Mouse (Mus musculus): ENCODE results near the gene Pex3. TPM values are rescaled to one million over a fixed set of nuclear protein-coding genes. Genes with fewer than 3 reads are reported as not detected.

Gene Pex3
- total and polyA plus RNA-seq, 3 experiments, result 11.5 to 19.0 (median 16.6) TPM

- TF ChIP-seq CTCF (IDR thresholded peaks at IDR 0.05) (no peak), POLR2A (IDR thresholded peaks at IDR 0.05; ENCODE audit: insufficient read depth, low read depth, low read length) (no peak)
Observed at GRCm38 (mm10) chr10:13499331-13499730, 53.6 kb downstream of the Pex3 start, which contains the start of gene Fuca2. Gene Fuca2 (plus strand): TSS chr10:13499540.

GRCm38 (mm10) chr10:13496315-13496714, 56.6 kb downstream of the Pex3 start:
- Histone ChIP-seq H3K27me3 (ENCODE audit: control insufficient read depth, insufficient read depth, low read length) (no peaks in the 10 kb centered on the region), H3K4me1 (ENCODE audit: control insufficient read depth, insufficient read depth, low read length) (peaks cover 4% of the 10 kb centered on the region), H3K9ac (ENCODE audit: low read depth, low read length) (no peak overlapping the region), H3K79me2 (replicated peaks; ENCODE audit: control insufficient read depth, insufficient read depth, low read length) (no peaks in the 10 kb centered on the region), H3K27ac (peak overlapping the region; percentile 56), H3K36me3 (ENCODE audit: control insufficient read depth, insufficient read depth, low read length) (no peaks in the 10 kb centered on the region), H3K4me3 (no peak overlapping the region)
- intact Hi-C loops (cut with DNase I), result loop anchor here (5.0 kb wide), 1 partner anchor 49 kb away; no protein-coding TSS in a partner anchor
- peak; percentile 39 to 68 for DNase-seq
- 57% methylated on average over 3 of the region's 3 CpGs for WGBS
- TF ChIP-seq EP300 (IDR thresholded peaks at IDR 0.05; ENCODE audit: insufficient read depth, low read depth, low read length), result no peak
- TF ChIP-seq POLR2A (IDR thresholded peaks at IDR 0.05; ENCODE audit: insufficient read depth, low read depth, low read length), result 0 out of 2 replicates have a peak, but pooled peaks have one; percentile 10

More at GRCm38 (mm10) chr10:13499331-13499730, 53.6 kb downstream of the Pex3 start, which contains the start of gene Fuca2:
- H3K4me1 ChIP-seq (ENCODE audit: control insufficient read depth, insufficient read depth, low read length), result peaks cover 4% of the 10 kb centered on the region
- no peak within 1 kb of the TSS for H3K4me3 ChIP-seq
- peak within 1 kb of the TSS; percentile 73 for H3K27ac ChIP-seq
- DNase-seq, result peak in 1 of 2 experiments; percentile 9
- 85% methylated on average over 2 of the region's 2 CpGs for WGBS
- 0 out of 2 replicates have a peak, but pooled peaks cover 2% of the 10 kb centered on the region for H3K79me2 ChIP-seq (replicated peaks; ENCODE audit: control insufficient read depth, insufficient read depth, low read length)
- intact Hi-C loops (cut with DNase I), result loop anchor here (5.0 kb wide), 1 partner anchor 52 kb away; no protein-coding TSS in a partner anchor
- peaks cover 10% of the 10 kb centered on the region for H3K36me3 ChIP-seq (ENCODE audit: control insufficient read depth, insufficient read depth, low read length)
- no peaks in the 10 kb centered on the region for H3K27me3 ChIP-seq (ENCODE audit: control insufficient read depth, insufficient read depth, low read length)
- H3K9ac ChIP-seq (ENCODE audit: low read depth, low read length), result no peak within 1 kb of the TSS

GRCm38 (mm10) chr10:13493978-13494686, 58.8 kb downstream of the Pex3 start:
- peaks cover 4% of the 10 kb centered on the region for H3K4me1 ChIP-seq (ENCODE audit: control insufficient read depth, insufficient read depth, low read length)
- DNase-seq, result no peak
- no peak overlapping the region for H3K9ac ChIP-seq (ENCODE audit: low read depth, low read length)
- no peaks in the 10 kb centered on the region for H3K27me3 ChIP-seq (ENCODE audit: control insufficient read depth, insufficient read depth, low read length)
- H3K79me2 ChIP-seq (replicated peaks; ENCODE audit: control insufficient read depth, insufficient read depth, low read length), result no peaks in the 10 kb centered on the region
- WGBS, result 75% methylated on average over 9 of the region's 9 CpGs
- H3K36me3 ChIP-seq (ENCODE audit: control insufficient read depth, insufficient read depth, low read length), result no peaks in the 10 kb centered on the region; the same call in 1 of the 2 replicates
- intact Hi-C loops (cut with DNase I), result no loop called here
- H3K4me3 ChIP-seq, result no peak overlapping the region
- H3K27ac ChIP-seq, result no peak overlapping the region
- TF ChIP-seq EP300 (IDR thresholded peaks at IDR 0.05; ENCODE audit: insufficient read depth, low read depth, low read length) (no peak), CTCF (IDR thresholded peaks at IDR 0.05) (no peak), POLR2A (IDR thresholded peaks at IDR 0.05; ENCODE audit: insufficient read depth, low read depth, low read length) (no peak)

GRCm38 (mm10) chr10:13489671-13490070, 63.3 kb downstream of the Pex3 start:
- no peak overlapping the region for H3K4me3 ChIP-seq
- WGBS, result 30% methylated on average over 6 of the region's 6 CpGs
- H3K36me3 ChIP-seq (ENCODE audit: control insufficient read depth, insufficient read depth, low read length), result no peaks in the 10 kb centered on the region; the same call in 1 of the 2 replicates
- no peaks in the 10 kb centered on the region; the same call in 1 of the 2 replicates for H3K4me1 ChIP-seq (ENCODE audit: control insufficient read depth, insufficient read depth, low read length)
- no peaks in the 10 kb centered on the region for H3K27me3 ChIP-seq (ENCODE audit: control insufficient read depth, insufficient read depth, low read length)
- DNase-seq, result peak; percentile 30 to 51
- H3K9ac ChIP-seq (ENCODE audit: low read depth, low read length), result no peak overlapping the region
- intact Hi-C loops (cut with DNase I), result no loop called here
- no peaks in the 10 kb centered on the region for H3K79me2 ChIP-seq (replicated peaks; ENCODE audit: control insufficient read depth, insufficient read depth, low read length)
- H3K27ac ChIP-seq, result peak overlapping the region; percentile 53
- no peak for TF ChIP-seq CTCF (IDR thresholded peaks at IDR 0.05)
- no peak for TF ChIP-seq EP300 (IDR thresholded peaks at IDR 0.05; ENCODE audit: insufficient read depth, low read depth, low read length)
- TF ChIP-seq POLR2A (IDR thresholded peaks at IDR 0.05; ENCODE audit: insufficient read depth, low read depth, low read length), result no peak

GRCm38 (mm10) chr10:13485958-13486357, 67.0 kb downstream of the Pex3 start:
- Histone ChIP-seq H3K4me3 (no peak overlapping the region), H3K36me3 (ENCODE audit: control insufficient read depth, insufficient read depth, low read length) (no peaks in the 10 kb centered on the region; the same call in 1 of the 2 replicates), H3K79me2 (replicated peaks; ENCODE audit: control insufficient read depth, insufficient read depth, low read length) (no peaks in the 10 kb centered on the region), H3K9ac (ENCODE audit: low read depth, low read length) (no peak overlapping the region), H3K27me3 (ENCODE audit: control insufficient read depth, insufficient read depth, low read length) (no peaks in the 10 kb centered on the region), H3K27ac (no peak overlapping the region), H3K4me1 (ENCODE audit: control insufficient read depth, insufficient read depth, low read length) (no peaks in the 10 kb centered on the region; the same call in 1 of the 2 replicates)
- intact Hi-C loops (cut with DNase I), result no loop called here
- DNase-seq, result no peak
- 77% methylated on average over 4 of the region's 4 CpGs for WGBS
- no peak for TF ChIP-seq EP300 (IDR thresholded peaks at IDR 0.05; ENCODE audit: insufficient read depth, low read depth, low read length)
- no peak for TF ChIP-seq POLR2A (IDR thresholded peaks at IDR 0.05; ENCODE audit: insufficient read depth, low read depth, low read length)
- TF ChIP-seq CTCF (IDR thresholded peaks at IDR 0.05), result no peak

GRCm38 (mm10) chr10:13479341-13479740, 73.6 kb downstream of the Pex3 start:
- H3K4me3 ChIP-seq, result no peak overlapping the region
- 66% methylated on average over 6 of the region's 6 CpGs for WGBS

More at GRCm38 (mm10) chr10:13479341-13479740, 73.6 kb downstream of the Pex3 start:
- no peak for DNase-seq
- TF ChIP-seq POLR2A (IDR thresholded peaks at IDR 0.05; ENCODE audit: insufficient read depth, low read depth, low read length), result no peak
- TF ChIP-seq EP300 (IDR thresholded peaks at IDR 0.05; ENCODE audit: insufficient read depth, low read depth, low read length), result no peak
- TF ChIP-seq CTCF (IDR thresholded peaks at IDR 0.05), result no peak
- intact Hi-C loops (cut with DNase I), result no loop called here
- H3K9ac ChIP-seq (ENCODE audit: low read depth, low read length), result no peak overlapping the region
- no peak overlapping the region for H3K27ac ChIP-seq
- no peaks in the 10 kb centered on the region for H3K4me1 ChIP-seq (ENCODE audit: control insufficient read depth, insufficient read depth, low read length)
- no peaks in the 10 kb centered on the region; the same call in 1 of the 2 replicates for H3K27me3 ChIP-seq (ENCODE audit: control insufficient read depth, insufficient read depth, low read length)
- H3K79me2 ChIP-seq (replicated peaks; ENCODE audit: control insufficient read depth, insufficient read depth, low read length), result no peaks in the 10 kb centered on the region
- H3K36me3 ChIP-seq (ENCODE audit: control insufficient read depth, insufficient read depth, low read length), result no peaks in the 10 kb centered on the region
